Mouse (Mus musculus) heart, adult 2 months (tissue): ENCODE results near the gene Gfpt1.

ENCODE experiments used
- CTCF ChIP-seq: fragments of 200-600 bp; IDR thresholded peaks from 2 replicates; pipeline ENCODE4 v1.8.1; 2022; ENCODE audit warnings: antibody characterized with exemption, mild to moderate bottlenecking, moderate library complexity
- EP300 ChIP-seq: fragments of 200-500 bp; IDR thresholded peaks from 2 replicates; pipeline ENCODE4 v1.6.1; 2011; ENCODE audit warnings: low read depth, low read length, control low read depth; ENCODE audit not compliant: insufficient read depth
- POLR2A ChIP-seq: fragments of 200-500 bp; IDR thresholded peaks from 2 replicates; pipeline ENCODE4 v1.6.1; 2011; ENCODE audit warnings: mild to moderate bottlenecking, low read depth, low read length, control low read depth; ENCODE audit not compliant: insufficient read depth

- no peak for TF ChIP-seq CTCF
- TF ChIP-seq POLR2A, result no peak
- TF ChIP-seq EP300, result no peak
Observed at GRCm38 (mm10) chr6:87121961-87122360, 79.3 kb downstream of the Gfpt1 start.
